Mouse (Mus musculus): ENCODE measurements around the gene Cdkn1c. TPM values are rescaled to one million over a fixed set of nuclear protein-coding genes. Genes with fewer than 3 reads are reported as not detected.
A peak's percentile ranks its signal among the peaks of the same experiment; 100 is the strongest.

Gene Cdkn1c
- polyA plus RNA-seq, 1 experiment = 2.2 TPM

GRCm38 (mm10) chr7:143502418-143503200 lies 41.8 kb upstream of the Cdkn1c start, which contains the start of gene Phlda2:
Gene Phlda2 (minus strand): TSS chr7:143503150.
- 5% methylated on average over 51 of the region's 51 CpGs for WGBS
- Histone ChIP-seq H3K27ac (ENCODE audit: insufficient read depth, low read length) (no peak within 1 kb of the TSS), H3K4me1 (ENCODE audit: control insufficient read depth, insufficient read depth, insufficient read length) (peaks cover 3% of the 10 kb centered on the region; the same call in 1 of the 2 replicates), H3K36me3 (ENCODE audit: control insufficient read depth, insufficient read depth, low read length) (no peaks in the 10 kb centered on the region), H3K27me3 (ENCODE audit: control insufficient read depth, insufficient read depth, low read length) (peaks cover 15% of the 10 kb centered on the region), H3K4me3 (ENCODE audit: extremely low read depth, insufficient read depth, insufficient read length) (peak within 1 kb of the TSS; percentile 25; the same call in 1 of the 2 replicates)
- DNase-seq (ENCODE audit: low read depth in 1 of 2, low spot score in 2 of 2) = no peak
- TF ChIP-seq POLR2A (IDR thresholded peaks at IDR 0.05; ENCODE audit: low read depth, low read length) (no peak), CTCF (IDR thresholded peaks at IDR 0.05; ENCODE audit: extremely low read depth, insufficient read depth, insufficient read length, insufficient replicate concordance) (no peak)

GRCm38 (mm10) chr7:143501643-143502417 lies 41.0 kb upstream of the Cdkn1c start:
- Histone ChIP-seq H3K27me3 (ENCODE audit: control insufficient read depth, insufficient read depth, low read length) (peaks cover 15% of the 10 kb centered on the region), H3K4me3 (ENCODE audit: extremely low read depth, insufficient read depth, insufficient read length) (peak overlapping the region; percentile 25; the same call in 1 of the 2 replicates), H3K36me3 (ENCODE audit: control insufficient read depth, insufficient read depth, low read length) (no peaks in the 10 kb centered on the region), H3K4me1 (ENCODE audit: control insufficient read depth, insufficient read depth, insufficient read length) (peaks cover 3% of the 10 kb centered on the region; the same call in 1 of the 2 replicates), H3K27ac (ENCODE audit: insufficient read depth, low read length) (no peak overlapping the region)
- TF ChIP-seq POLR2A (IDR thresholded peaks at IDR 0.05; ENCODE audit: low read depth, low read length) = no peak
- TF ChIP-seq CTCF (IDR thresholded peaks at IDR 0.05; ENCODE audit: extremely low read depth, insufficient read depth, insufficient read length, insufficient replicate concordance) = no peak
- DNase-seq (ENCODE audit: low read depth in 1 of 2, low spot score in 2 of 2) = no peak
- 6% methylated on average over 55 of the region's 55 CpGs for WGBS

- no peaks in the 10 kb centered on the region for H3K36me3 ChIP-seq (ENCODE audit: control insufficient read depth, insufficient read depth, low read length)
- no peak for DNase-seq (ENCODE audit: low read depth in 1 of 2, low spot score in 2 of 2)
- peaks cover 3% of the 10 kb centered on the region; the same call in 1 of the 2 replicates for H3K4me1 ChIP-seq (ENCODE audit: control insufficient read depth, insufficient read depth, insufficient read length)
- no peak overlapping the region for H3K27ac ChIP-seq (ENCODE audit: insufficient read depth, low read length)
- no peak for TF ChIP-seq POLR2A (IDR thresholded peaks at IDR 0.05; ENCODE audit: low read depth, low read length)
- TF ChIP-seq CTCF (IDR thresholded peaks at IDR 0.05; ENCODE audit: extremely low read depth, insufficient read depth, insufficient read length, insufficient replicate concordance) = no peak
- H3K27me3 ChIP-seq (ENCODE audit: control insufficient read depth, insufficient read depth, low read length) = peaks cover 15% of the 10 kb centered on the region
- WGBS = 51% methylated on average over 2 of the region's 2 CpGs
- no peak overlapping the region for H3K4me3 ChIP-seq (ENCODE audit: extremely low read depth, insufficient read depth, insufficient read length)
Measured at GRCm38 (mm10) chr7:143500912-143501311, 40.1 kb upstream of the Cdkn1c start.

GRCm38 (mm10) chr7:143498584-143498983 lies 37.7 kb upstream of the Cdkn1c start:
- WGBS = 93% methylated on average over 4 of the region's 4 CpGs
- DNase-seq (ENCODE audit: low read depth in 1 of 2, low spot score in 2 of 2) = no peak

GRCm38 (mm10) chr7:143495104-143495961 lies 34.5 kb upstream of the Cdkn1c start:
- Histone ChIP-seq H3K36me3 (ENCODE audit: control insufficient read depth, insufficient read depth, low read length) (no peaks in the 10 kb centered on the region), H3K27ac (ENCODE audit: insufficient read depth, low read length) (no peak overlapping the region), H3K27me3 (ENCODE audit: control insufficient read depth, insufficient read depth, low read length) (no peaks in the 10 kb centered on the region), H3K4me3 (ENCODE audit: extremely low read depth, insufficient read depth, insufficient read length) (no peak overlapping the region), H3K4me1 (ENCODE audit: control insufficient read depth, insufficient read depth, insufficient read length) (no peaks in the 10 kb centered on the region)
- WGBS = 16% methylated on average over 8 of the region's 8 CpGs
- TF ChIP-seq POLR2A (IDR thresholded peaks at IDR 0.05; ENCODE audit: low read depth, low read length) (no peak), CTCF (IDR thresholded peaks at IDR 0.05; ENCODE audit: extremely low read depth, insufficient read depth, insufficient read length, insufficient replicate concordance) (no peak)
- no peak for DNase-seq (ENCODE audit: low read depth in 1 of 2, low spot score in 2 of 2)

More at GRCm38 (mm10) chr7:143498584-143498983, 37.7 kb upstream of the Cdkn1c start:
- H3K4me3 ChIP-seq (ENCODE audit: extremely low read depth, insufficient read depth, insufficient read length) = no peak overlapping the region
- no peak overlapping the region for H3K27ac ChIP-seq (ENCODE audit: insufficient read depth, low read length)
- no peak for TF ChIP-seq POLR2A (IDR thresholded peaks at IDR 0.05; ENCODE audit: low read depth, low read length)
- TF ChIP-seq CTCF (IDR thresholded peaks at IDR 0.05; ENCODE audit: extremely low read depth, insufficient read depth, insufficient read length, insufficient replicate concordance) = no peak
- H3K36me3 ChIP-seq (ENCODE audit: control insufficient read depth, insufficient read depth, low read length) = no peaks in the 10 kb centered on the region
- peaks cover 3% of the 10 kb centered on the region; the same call in 1 of the 2 replicates for H3K4me1 ChIP-seq (ENCODE audit: control insufficient read depth, insufficient read depth, insufficient read length)
- H3K27me3 ChIP-seq (ENCODE audit: control insufficient read depth, insufficient read depth, low read length) = peaks cover 12% of the 10 kb centered on the region

- 86% methylated on average over 6 of the region's 6 CpGs for WGBS
- Histone ChIP-seq H3K27ac (ENCODE audit: insufficient read depth, low read length) (no peak overlapping the region), H3K4me3 (ENCODE audit: extremely low read depth, insufficient read depth, insufficient read length) (no peak overlapping the region), H3K4me1 (ENCODE audit: control insufficient read depth, insufficient read depth, insufficient read length) (no peaks in the 10 kb centered on the region), H3K27me3 (ENCODE audit: control insufficient read depth, insufficient read depth, low read length) (no peaks in the 10 kb centered on the region), H3K36me3 (ENCODE audit: control insufficient read depth, insufficient read depth, low read length) (no peaks in the 10 kb centered on the region)
- TF ChIP-seq CTCF (IDR thresholded peaks at IDR 0.05; ENCODE audit: extremely low read depth, insufficient read depth, insufficient read length, insufficient replicate concordance) = no peak
- no peak for TF ChIP-seq POLR2A (IDR thresholded peaks at IDR 0.05; ENCODE audit: low read depth, low read length)
- no peak for DNase-seq (ENCODE audit: low read depth in 1 of 2, low spot score in 2 of 2)
Measured at GRCm38 (mm10) chr7:143493616-143494126, 32.8 kb upstream of the Cdkn1c start.
